Mouse (Mus musculus) forebrain, embryonic 14.5 days (tissue): ENCODE measurements around the gene Gbf1. TPM values are rescaled to one million over a fixed set of nuclear protein-coding genes. Genes with fewer than 3 reads are reported as not detected.

Source experiments
- ATAC-seq: fragments of 200-750 bp; cut with Nextera tagmentation; 2 replicates; pipeline ENCODE4 v1.8.0; 2017; ENCODE audit warnings: mild to moderate bottlenecking, moderate library complexity
- DNase-seq: peaks from one replicate; pipeline ENCODE4 v3.0.0-alpha.2; 2015; ENCODE audit warnings: low spot score
- H3K27ac ChIP-seq: fragments of 300-500 bp; sonication (generic); 2 replicates; pipeline ENCODE4 v1.5.1; 2014; ENCODE audit warnings: low read depth, mild to moderate bottlenecking, control low read depth, low read length, moderate library complexity
- H3K27me3 ChIP-seq: fragments of 300-500 bp; sonication (generic); replicated peaks from 2 replicates; pipeline ENCODE4 v1.6.1; 2014; ENCODE audit warnings: low read length, control low read depth, mixed read lengths; ENCODE audit not compliant: control insufficient read depth, insufficient read depth
- H3K36me3 ChIP-seq: fragments of 300-500 bp; sonication (generic); 2 replicates; pipeline ENCODE4 v1.6.1; 2014; ENCODE audit warnings: low read length, control low read depth; ENCODE audit not compliant: control insufficient read depth, insufficient read depth
- H3K4me1 ChIP-seq: fragments of 300-500 bp; sonication (generic); 2 replicates; pipeline ENCODE4 v1.6.1; 2014; ENCODE audit warnings: antibody characterized with exemption, low read length, control low read depth; ENCODE audit not compliant: control insufficient read depth, insufficient read depth
- H3K4me2 ChIP-seq: fragments of 300-500 bp; sonication (generic); 2 replicates; pipeline ENCODE4 v1.6.1; 2014; ENCODE audit warnings: mild to moderate bottlenecking, control low read depth, low read length
- H3K4me3 ChIP-seq: fragments of 300-500 bp; sonication (generic); 2 replicates; pipeline ENCODE4 v1.5.1; 2014; ENCODE audit warnings: low read depth, low read length, control low read depth
- H3K9ac ChIP-seq: fragments of 300-500 bp; sonication (generic); 2 replicates; pipeline ENCODE4 v1.6.1; 2014; ENCODE audit warnings: mild to moderate bottlenecking, low read length, control low read depth, moderate library complexity
- H3K9me3 ChIP-seq: fragments of 300-500 bp; sonication (generic); replicated peaks from 2 replicates; pipeline ENCODE4 v1.6.1; 2016; ENCODE audit warnings: low read length, control low read depth, mixed read lengths; ENCODE audit not compliant: control insufficient read depth
- WGBS: fragments of 180-500 bp; shearing (Covaris S2); extraction: QIAGEN DNeasy Blood & Tissue Kit; methylation state at CpG from one replicate; pipeline ENCODE4 v1.1.7; 2014; 5-methylcytosine and 5-hydroxymethylcytosine counted together
- polyA plus RNA-seq: library from polyadenylated mRNA; unstranded; fragments of >200 nt; fragmentation: Nextera tagmentation; extraction: Ambion mirVana; gene quantifications from 2 replicates; pipeline ENCODE4 v1.2.1, GENCODE M21; 2014

Gene Gbf1
- polyA plus RNA-seq, 1 experiment from 2014 or later, result 36.3 TPM

DNA sequence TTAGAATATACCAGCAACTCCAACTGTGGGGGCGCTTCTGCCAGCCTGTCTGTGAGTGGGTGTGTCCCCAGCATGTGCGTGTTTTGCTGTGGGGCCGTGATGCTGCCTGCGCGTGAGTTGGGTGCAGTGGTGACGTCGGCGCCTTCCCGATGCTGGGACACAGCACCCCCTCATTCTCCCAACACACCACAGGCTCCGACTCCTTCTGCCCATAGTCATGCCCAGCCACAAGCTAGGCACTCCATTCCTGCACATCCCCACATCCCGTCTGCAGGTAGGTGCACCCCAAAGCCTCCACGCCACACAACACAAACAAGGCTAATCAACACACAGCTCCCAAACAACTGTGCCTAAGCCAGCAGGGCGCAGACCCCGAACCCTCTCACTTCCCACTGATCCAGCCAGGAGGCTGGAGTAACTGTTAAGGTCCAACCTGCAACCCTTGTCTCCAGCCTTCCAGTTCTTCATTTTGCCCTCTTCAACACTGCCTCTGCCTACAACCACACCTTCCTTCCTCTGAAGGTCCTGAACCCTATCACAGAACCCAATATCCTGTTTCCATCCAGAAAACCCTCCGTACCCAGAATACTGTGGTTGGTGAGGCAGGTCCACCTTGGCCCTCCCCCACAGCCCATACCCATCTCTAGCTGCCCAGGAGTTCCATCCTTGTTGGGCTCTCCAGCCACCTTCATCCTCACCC, 164.7 kb downstream of the Gbf1 start:
- H3K9ac ChIP-seq, result peak overlapping the region; percentile 65
- DNase-seq (no peak), ATAC-seq (no peak)
- H3K36me3 ChIP-seq, result peaks cover 14% of the 10 kb centered on the region; the same call in 1 of the 2 replicates
- H3K4me3 ChIP-seq, result peak overlapping the region; percentile 40
- no peak overlapping the region for H3K27ac ChIP-seq
- no peaks in the 10 kb centered on the region for H3K9me3 ChIP-seq
- 26% methylated on average over 15 of the region's 15 CpGs for WGBS
- peaks cover 26% of the 10 kb centered on the region for H3K4me1 ChIP-seq
- peak overlapping the region; percentile 66 for H3K4me2 ChIP-seq
- H3K27me3 ChIP-seq, result peaks cover 65% of the 10 kb centered on the region

GRCm38 (mm10) chr19:46317546-46317885, 165.2 kb downstream of the Gbf1 start:
- Histone ChIP-seq H3K27me3 (peaks cover 65% of the 10 kb centered on the region), H3K27ac (no peak overlapping the region)

DNA sequence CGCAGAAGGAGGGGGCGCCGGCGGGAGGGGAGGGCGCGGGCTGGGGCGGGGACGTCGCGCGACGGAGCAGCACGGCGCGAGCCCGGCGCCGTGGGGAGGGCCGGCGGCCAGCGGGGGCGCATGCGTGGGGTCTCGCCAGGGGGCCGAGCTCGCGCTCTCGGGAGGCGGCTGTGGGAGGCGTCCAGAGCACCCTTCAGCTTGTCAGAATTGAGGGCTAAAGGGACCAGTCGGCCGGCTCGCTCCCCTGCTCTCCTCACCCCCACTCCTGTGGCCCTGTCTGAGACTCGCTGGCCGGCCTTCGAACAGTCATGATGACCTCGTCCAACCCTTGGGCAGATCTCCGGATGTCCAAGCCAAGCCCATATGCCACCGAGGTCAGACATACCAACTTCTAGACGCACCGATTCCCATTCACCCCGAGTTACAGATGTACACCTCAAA, 165.7 kb downstream of the Gbf1 start:
- DNase-seq (no peak), ATAC-seq (0 out of 2 replicates have a peak, but pooled peaks have one; percentile 14)
- Histone ChIP-seq H3K36me3 (0 out of 2 replicates have a peak, but pooled peaks cover 8% of the 10 kb centered on the region), H3K4me2 (peak overlapping the region; percentile 66), H3K4me1 (peaks cover 35% of the 10 kb centered on the region), H3K27ac (no peak overlapping the region), H3K9me3 (no peaks in the 10 kb centered on the region), H3K4me3 (peak overlapping the region; percentile 40), H3K9ac (peak overlapping the region; percentile 65), H3K27me3 (peaks cover 65% of the 10 kb centered on the region)
- WGBS, result 2% methylated on average over 36 of the region's 42 CpGs

More at GRCm38 (mm10) chr19:46317546-46317885, 165.2 kb downstream of the Gbf1 start:
- ATAC-seq, result no peak
- H3K4me2 ChIP-seq, result peak overlapping the region; percentile 66
- H3K36me3 ChIP-seq, result peaks cover 13% of the 10 kb centered on the region; the same call in 1 of the 2 replicates
- H3K9me3 ChIP-seq, result no peaks in the 10 kb centered on the region
- peak overlapping the region; percentile 40 for H3K4me3 ChIP-seq
- no peak for DNase-seq
- H3K9ac ChIP-seq, result peak overlapping the region; percentile 65
- under 1% methylated on average over 36 of the region's 48 CpGs for WGBS
- H3K4me1 ChIP-seq, result peaks cover 31% of the 10 kb centered on the region

DNA sequence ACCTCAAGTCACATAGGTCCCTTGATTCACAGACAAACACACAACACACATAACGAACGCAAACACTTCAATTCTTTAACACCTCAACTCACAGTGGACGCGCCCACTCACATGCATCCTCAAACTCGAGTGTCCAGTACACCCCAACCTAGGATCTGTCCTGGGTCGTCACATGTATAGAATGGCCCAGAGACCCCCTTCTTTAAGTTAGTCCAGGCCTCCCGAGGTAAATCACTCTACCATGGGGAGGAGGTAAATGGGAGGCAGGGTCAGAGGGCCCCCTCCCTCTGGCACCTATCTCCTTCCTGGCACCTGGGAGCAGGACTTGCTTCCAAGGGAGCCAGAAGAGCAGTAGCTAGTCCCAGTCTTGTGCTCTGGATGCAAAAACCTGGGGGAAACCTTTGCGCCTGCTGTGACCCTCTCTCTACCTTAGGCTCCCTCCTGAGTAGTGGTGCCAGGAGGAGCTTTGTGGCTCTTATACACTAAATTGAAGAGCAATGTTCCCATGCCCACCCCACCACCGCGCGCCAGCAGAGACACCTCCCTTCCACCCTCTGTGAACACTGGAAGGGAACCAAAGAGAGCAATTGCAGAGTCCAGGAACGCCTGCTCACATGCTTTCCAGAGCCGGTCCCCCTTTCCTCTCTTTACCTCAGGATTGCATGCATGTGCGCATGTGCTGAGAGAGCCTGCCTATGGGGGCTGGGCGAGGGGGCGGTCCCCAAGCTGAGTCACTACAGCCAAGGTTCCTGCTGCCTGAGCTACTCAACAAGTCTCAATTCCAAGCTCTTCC, 166.5 kb downstream of the Gbf1 start:
- Histone ChIP-seq H3K4me2 (peak overlapping the region; percentile 66), H3K36me3 (0 out of 2 replicates have a peak, but pooled peaks cover 3% of the 10 kb centered on the region), H3K27ac (no peak overlapping the region), H3K4me1 (peaks cover 38% of the 10 kb centered on the region), H3K9me3 (no peaks in the 10 kb centered on the region), H3K4me3 (peak overlapping the region; percentile 40; the same call in 1 of the 2 replicates), H3K27me3 (peaks cover 63% of the 10 kb centered on the region), H3K9ac (peak overlapping the region; percentile 65; the same call in 1 of the 2 replicates)
- DNase-seq (peak; percentile 86), ATAC-seq (peak; percentile 45; the same call in 1 of the 2 replicates)
- WGBS, result 9% methylated on average over 16 of the region's 16 CpGs

DNA sequence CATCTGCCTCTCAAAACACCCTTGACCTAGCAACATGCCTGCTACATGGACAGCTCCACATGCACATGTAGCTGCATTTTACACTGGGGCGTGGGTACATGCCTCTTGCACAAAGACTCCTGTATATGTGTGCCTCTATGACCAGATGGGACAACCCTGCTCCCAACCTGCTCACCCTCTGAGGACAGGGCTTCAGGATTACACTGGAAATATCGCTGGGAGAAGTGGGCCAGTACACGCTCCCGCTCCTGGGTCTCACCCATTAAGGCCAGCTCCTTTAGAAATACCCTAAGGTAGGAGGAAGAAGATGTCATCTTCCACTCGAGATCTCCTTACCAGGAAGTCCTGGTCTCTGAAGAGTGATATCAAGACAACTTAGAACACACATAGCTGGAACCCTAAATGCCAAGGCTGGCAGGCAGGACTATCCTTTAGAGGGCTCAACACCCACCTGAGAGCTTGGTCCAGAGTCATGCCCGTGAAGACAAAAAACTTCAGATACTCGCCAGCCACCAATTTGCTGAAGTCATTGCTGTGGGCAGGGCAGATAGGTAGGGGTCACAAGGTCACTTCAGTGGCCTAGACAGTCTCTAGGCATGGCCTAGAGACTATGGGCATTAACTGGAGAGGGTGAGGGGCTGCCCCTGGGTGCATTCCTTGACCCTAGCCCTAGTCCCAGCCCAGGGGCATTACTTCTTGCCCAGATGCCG, 167.9 kb downstream of the Gbf1 start:
- H3K9me3 ChIP-seq, result no peaks in the 10 kb centered on the region
- no peak overlapping the region for H3K4me2 ChIP-seq
- H3K9ac ChIP-seq, result no peak overlapping the region
- H3K4me1 ChIP-seq, result peaks cover 47% of the 10 kb centered on the region
- peaks cover 49% of the 10 kb centered on the region for H3K27me3 ChIP-seq
- no peak overlapping the region for H3K27ac ChIP-seq
- no peaks in the 10 kb centered on the region for H3K36me3 ChIP-seq
- H3K4me3 ChIP-seq, result no peak overlapping the region
- DNase-seq, result no peak
- ATAC-seq, result no peak
- 85% methylated on average over 8 of the region's 8 CpGs for WGBS

- Histone ChIP-seq H3K4me2 (peak overlapping the region; percentile 30), H3K27me3 (peaks cover 38% of the 10 kb centered on the region), H3K27ac (peak overlapping the region; percentile 84), H3K9ac (peak overlapping the region; percentile 1; the same call in 1 of the 2 replicates), H3K9me3 (no peaks in the 10 kb centered on the region), H3K4me1 (peaks cover 49% of the 10 kb centered on the region), H3K4me3 (no peak overlapping the region), H3K36me3 (no peaks in the 10 kb centered on the region)
- DNase-seq, result peak; percentile 77
- ATAC-seq, result peak; percentile 54
- 20% methylated on average over 6 of the region's 6 CpGs for WGBS
Measured at GRCm38 (mm10) chr19:46321101-46321943, 169.0 kb downstream of the Gbf1 start.

- Histone ChIP-seq H3K27ac (peak overlapping the region; percentile 84), H3K4me3 (no peak overlapping the region), H3K27me3 (peaks cover 27% of the 10 kb centered on the region), H3K9ac (peak overlapping the region; percentile 37; the same call in 1 of the 2 replicates), H3K9me3 (no peaks in the 10 kb centered on the region), H3K36me3 (no peaks in the 10 kb centered on the region), H3K4me1 (peaks cover 50% of the 10 kb centered on the region), H3K4me2 (peak overlapping the region; percentile 30)
- DNase-seq (no peak), ATAC-seq (no peak)
- 45% methylated on average over 11 of the region's 11 CpGs for WGBS
Measured at GRCm38 (mm10) chr19:46322144-46322995, 170.1 kb downstream of the Gbf1 start.
